Mouse (Mus musculus) intestine, embryonic 14.5 days (tissue): ENCODE results near the gene Frmd4a. TPM values are rescaled to one million over a fixed set of nuclear protein-coding genes. Genes with fewer than 3 reads are reported as not detected.

ENCODE experiments used
- ATAC-seq: fragments of 200-750 bp; cut with Nextera tagmentation; replicated peaks from 2 replicates; pipeline ENCODE4 v1.8.0; 2017; ENCODE audit warnings: low read depth, moderate number of reproducible peaks, moderate TSS enrichment, moderate library complexity; ENCODE audit not compliant: low FRiP score, low TSS enrichment
- DNase-seq: peaks from one replicate; pipeline ENCODE4 v3.0.0-alpha.2; 2018; ENCODE audit warnings: low spot score
- H3K27ac ChIP-seq: fragments of 300-500 bp; sonication (generic); 2 replicates; pipeline ENCODE4 v1.5.1; 2014; ENCODE audit warnings: low read depth, mild to moderate bottlenecking, control low read depth
- H3K27me3 ChIP-seq: fragments of 300-500 bp; sonication (generic); replicated peaks from 2 replicates; pipeline ENCODE4 v1.6.1; 2014; ENCODE audit warnings: low read length, control low read depth; ENCODE audit not compliant: control insufficient read depth, insufficient read depth
- H3K36me3 ChIP-seq: fragments of 300-500 bp; sonication (generic); 2 replicates; pipeline ENCODE4 v1.6.1; 2014; ENCODE audit warnings: low read length, control low read depth; ENCODE audit not compliant: control insufficient read depth, insufficient read depth
- H3K4me1 ChIP-seq: fragments of 300-500 bp; sonication (generic); replicated peaks from 2 replicates; pipeline ENCODE4 v1.6.1; 2014; ENCODE audit warnings: low read length, control low read depth, mixed read lengths; ENCODE audit not compliant: control insufficient read depth, insufficient read depth
- H3K4me2 ChIP-seq: fragments of 300-500 bp; sonication (generic); 2 replicates; pipeline ENCODE4 v1.6.1; 2014; ENCODE audit warnings: low read length
- H3K4me3 ChIP-seq: fragments of 300-500 bp; sonication (generic); 2 replicates; pipeline ENCODE4 v1.5.1; 2014; ENCODE audit warnings: low read depth, low read length, control low read depth, mixed read lengths
- H3K9ac ChIP-seq: fragments of 300-500 bp; sonication (generic); 2 replicates; pipeline ENCODE4 v1.6.1; 2014; ENCODE audit warnings: mild to moderate bottlenecking, low read length
- H3K9me3 ChIP-seq: fragments of 300-500 bp; sonication (generic); 2 replicates; pipeline ENCODE4 v1.6.1; 2016; ENCODE audit warnings: low read length, control low read depth; ENCODE audit not compliant: control insufficient read depth
- WGBS: fragments of 180-500 bp; shearing (Covaris S2); extraction: QIAGEN DNeasy Blood & Tissue Kit; methylation state at CpG from one replicate; pipeline ENCODE4 v1.1.7; 2014; 5-methylcytosine and 5-hydroxymethylcytosine counted together
- polyA plus RNA-seq: library from polyadenylated mRNA; unstranded; fragments of >200 nt; fragmentation: Nextera tagmentation; extraction: Ambion mirVana; gene quantifications from 2 replicates; pipeline ENCODE4 v1.2.1, GENCODE M21; 2014

Gene Frmd4a
- polyA plus RNA-seq, 1 experiment from 2014 or later, result 28.8 TPM

GRCm38 (mm10) chr2:4153131-4153631, 135.7 kb downstream of the Frmd4a start:
- 5% methylated on average over 16 of the region's 16 CpGs for WGBS
- Histone ChIP-seq H3K4me2 (peak overlapping the region; percentile 84), H3K27me3 (no peaks in the 10 kb centered on the region), H3K36me3 (no peaks in the 10 kb centered on the region), H3K27ac (peak overlapping the region; percentile 47; the same call in 1 of the 2 replicates), H3K4me3 (peak overlapping the region; percentile 46), H3K9ac (peak overlapping the region; percentile 18), H3K9me3 (no peaks in the 10 kb centered on the region), H3K4me1 (0 out of 2 replicates have a peak, but pooled peaks cover 5% of the 10 kb centered on the region)
- ATAC-seq, result no peak
- DNase-seq, result peak; percentile 74

- H3K27ac ChIP-seq, result no peak overlapping the region
- no peaks in the 10 kb centered on the region for H3K9me3 ChIP-seq
- peak overlapping the region; percentile 84 for H3K4me2 ChIP-seq
- no peaks in the 10 kb centered on the region for H3K36me3 ChIP-seq
- ATAC-seq (no peak), DNase-seq (no peak)
- H3K27me3 ChIP-seq, result no peaks in the 10 kb centered on the region
- WGBS, result 80% methylated on average over 5 of the region's 5 CpGs
- H3K4me1 ChIP-seq, result 0 out of 2 replicates have a peak, but pooled peaks cover 5% of the 10 kb centered on the region
- H3K9ac ChIP-seq, result no peak overlapping the region
- H3K4me3 ChIP-seq, result 0 out of 2 replicates have a peak overlapping the region, but pooled peaks have one; percentile 46
These were observed 136.6 kb downstream of the Frmd4a start for GRCm38 (mm10) chr2:4154036-4154653.

- ATAC-seq (no peak), DNase-seq (no peak)
- H3K36me3 ChIP-seq, result no peaks in the 10 kb centered on the region
- no peak overlapping the region for H3K27ac ChIP-seq
- H3K4me3 ChIP-seq, result no peak overlapping the region
- no peak overlapping the region for H3K9ac ChIP-seq
- H3K27me3 ChIP-seq, result no peaks in the 10 kb centered on the region
- H3K4me1 ChIP-seq, result 0 out of 2 replicates have a peak, but pooled peaks cover 5% of the 10 kb centered on the region
- 90% methylated on average over 4 of the region's 4 CpGs for WGBS
- no peaks in the 10 kb centered on the region for H3K9me3 ChIP-seq
- no peak overlapping the region for H3K4me2 ChIP-seq
These were observed 137.1 kb downstream of the Frmd4a start for GRCm38 (mm10) chr2:4154654-4155047.

- H3K4me3 ChIP-seq, result no peak overlapping the region
- no peaks in the 10 kb centered on the region for H3K27me3 ChIP-seq
- H3K9me3 ChIP-seq, result no peaks in the 10 kb centered on the region
- no peaks in the 10 kb centered on the region for H3K36me3 ChIP-seq
- H3K27ac ChIP-seq, result no peak overlapping the region
- ATAC-seq, result no peak
- no peak overlapping the region for H3K4me2 ChIP-seq
- 0 out of 2 replicates have a peak, but pooled peaks cover 5% of the 10 kb centered on the region for H3K4me1 ChIP-seq
- no peak for DNase-seq
- no peak overlapping the region for H3K9ac ChIP-seq
These were observed 137.9 kb downstream of the Frmd4a start for GRCm38 (mm10) chr2:4155406-4155805.

- no peak for DNase-seq
These were observed 139.0 kb downstream of the Frmd4a start for GRCm38 (mm10) chr2:4156511-4156910.

GRCm38 (mm10) chr2:4157396-4157795, 139.9 kb downstream of the Frmd4a start:
- Histone ChIP-seq H3K9ac (no peak overlapping the region), H3K4me3 (no peak overlapping the region), H3K36me3 (no peaks in the 10 kb centered on the region), H3K4me2 (no peak overlapping the region), H3K27ac (no peak overlapping the region), H3K27me3 (no peaks in the 10 kb centered on the region), H3K4me1 (0 out of 2 replicates have a peak, but pooled peaks cover 5% of the 10 kb centered on the region), H3K9me3 (no peaks in the 10 kb centered on the region)
- ATAC-seq, result no peak
- DNase-seq, result no peak
- 80% methylated on average over 4 of the region's 4 CpGs for WGBS

More at GRCm38 (mm10) chr2:4156511-4156910, 139.0 kb downstream of the Frmd4a start:
- Histone ChIP-seq H3K9me3 (no peaks in the 10 kb centered on the region), H3K4me3 (no peak overlapping the region), H3K27ac (no peak overlapping the region), H3K27me3 (no peaks in the 10 kb centered on the region), H3K9ac (no peak overlapping the region), H3K4me1 (0 out of 2 replicates have a peak, but pooled peaks cover 5% of the 10 kb centered on the region), H3K36me3 (no peaks in the 10 kb centered on the region), H3K4me2 (no peak overlapping the region)
- ATAC-seq, result no peak

GRCm38 (mm10) chr2:4159574-4160203, 142.2 kb downstream of the Frmd4a start:
- Histone ChIP-seq H3K4me1 (no peaks in the 10 kb centered on the region), H3K9ac (no peak overlapping the region), H3K4me2 (no peak overlapping the region), H3K4me3 (no peak overlapping the region), H3K36me3 (no peaks in the 10 kb centered on the region), H3K27me3 (no peaks in the 10 kb centered on the region), H3K27ac (no peak overlapping the region), H3K9me3 (no peaks in the 10 kb centered on the region)
- DNase-seq (no peak), ATAC-seq (no peak)
- WGBS, result 79% methylated on average over 15 of the region's 15 CpGs

GRCm38 (mm10) chr2:4166191-4166590, 148.7 kb downstream of the Frmd4a start:
- no peaks in the 10 kb centered on the region for H3K36me3 ChIP-seq
- DNase-seq (no peak), ATAC-seq (no peak)
- no peaks in the 10 kb centered on the region for H3K27me3 ChIP-seq
- 70% methylated on average over 2 of the region's 2 CpGs for WGBS
- H3K4me3 ChIP-seq, result no peak overlapping the region
- no peak overlapping the region for H3K4me2 ChIP-seq
- no peaks in the 10 kb centered on the region for H3K4me1 ChIP-seq
- H3K9ac ChIP-seq, result no peak overlapping the region
- no peaks in the 10 kb centered on the region for H3K9me3 ChIP-seq
- H3K27ac ChIP-seq, result no peak overlapping the region
